Mouse (Mus musculus) olfactory bulb, adult 2 months (tissue): ENCODE measurements around the gene Tmco1.

Experiments used
- CTCF ChIP-seq: fragments of 200-500 bp; IDR thresholded peaks from 2 replicates; pipeline ENCODE4 v1.5.1; 2012; ENCODE audit warnings: low read depth, mild to moderate bottlenecking, low read length, moderate library complexity; ENCODE audit not compliant: insufficient read depth
- POLR2A ChIP-seq: fragments of 200-500 bp; IDR thresholded peaks from 2 replicates; pipeline ENCODE4 v1.6.1; 2012; ENCODE audit warnings: mild to moderate bottlenecking, low read depth, low read length, moderate library complexity; ENCODE audit not compliant: insufficient read depth

- TF ChIP-seq POLR2A = no peak
- no peak for TF ChIP-seq CTCF
Observed at GRCm38 (mm10) chr1:167285356-167285755, 22.8 kb upstream of the Tmco1 start.
